Mouse (Mus musculus): ENCODE data around the gene Ccnf. TPM values are rescaled to one million over a fixed set of nuclear protein-coding genes. Genes with fewer than 3 reads are reported as not detected.
A peak's percentile ranks its signal among the peaks of the same experiment; 100 is the strongest.

Ccnf gene
- total RNA-seq, 2 experiments from 2014 or later: 14.9 to 15.2 TPM

DNA sequence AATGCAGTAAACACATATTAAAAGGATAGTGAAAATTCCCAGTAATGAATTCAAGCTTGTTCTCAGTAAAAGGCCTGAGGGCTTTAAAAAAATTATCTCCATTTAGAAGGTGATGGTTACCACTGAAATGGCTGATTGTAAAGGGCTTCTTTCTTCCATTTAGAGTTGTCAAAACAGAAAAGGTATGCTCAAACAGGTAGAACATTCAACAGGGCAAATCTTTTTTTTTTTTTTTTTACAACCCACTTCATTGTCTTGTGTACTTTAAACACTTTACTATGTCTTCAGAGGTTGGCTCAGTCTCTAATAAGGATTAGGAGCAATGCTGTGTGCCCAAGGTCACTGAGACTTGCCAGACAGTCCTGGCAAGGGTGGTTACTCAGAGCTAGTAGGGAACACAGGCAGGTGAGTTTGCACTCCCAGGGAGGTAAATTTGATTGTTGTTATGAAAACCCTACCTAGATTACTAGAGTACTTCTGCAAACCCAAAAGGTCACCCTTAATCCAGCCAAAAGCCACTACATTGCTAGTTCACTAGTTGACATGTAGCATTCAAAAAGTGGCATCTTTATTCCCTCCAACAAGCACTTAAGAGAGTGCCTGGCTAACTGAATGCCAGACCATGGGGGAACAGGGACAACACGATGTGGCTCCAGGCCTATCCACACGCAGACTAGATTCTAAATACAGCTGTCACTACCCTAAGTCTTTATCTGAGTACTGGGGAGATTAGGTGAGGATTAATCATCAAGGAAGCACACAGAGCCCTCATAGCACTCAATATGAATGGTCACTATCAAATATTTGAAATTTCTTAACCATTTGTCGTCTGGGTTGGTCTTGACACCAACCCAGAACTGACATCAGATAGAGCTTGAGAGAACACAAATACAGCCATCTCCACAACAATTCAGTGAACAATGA is 47.4 kb downstream of the Ccnf start:
- no peak for DNase-seq (ENCODE audit: low spot score in 2 of 2)

DNA sequence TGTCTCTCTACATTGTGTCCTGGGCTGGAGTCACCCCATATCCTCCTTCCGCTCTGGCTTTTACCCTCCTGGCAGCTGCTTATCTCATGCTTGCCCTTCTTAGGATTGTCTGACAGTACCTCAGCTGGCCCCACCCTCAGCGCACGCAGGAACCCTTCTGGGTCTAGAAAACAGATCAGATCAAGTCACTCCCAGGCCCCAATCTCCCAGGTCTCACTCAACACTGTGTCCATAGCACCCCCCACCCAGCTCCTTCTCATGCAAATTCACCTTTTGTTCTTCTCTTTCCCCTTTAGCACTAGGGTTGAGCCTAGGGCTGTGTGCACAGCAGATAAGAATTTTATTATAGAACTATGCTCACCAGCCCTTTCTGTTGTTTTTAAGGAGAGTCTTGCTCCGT is 48.2 kb downstream of the Ccnf start:
- DNase-seq (ENCODE audit: low spot score in 2 of 2): no peak

DNA sequence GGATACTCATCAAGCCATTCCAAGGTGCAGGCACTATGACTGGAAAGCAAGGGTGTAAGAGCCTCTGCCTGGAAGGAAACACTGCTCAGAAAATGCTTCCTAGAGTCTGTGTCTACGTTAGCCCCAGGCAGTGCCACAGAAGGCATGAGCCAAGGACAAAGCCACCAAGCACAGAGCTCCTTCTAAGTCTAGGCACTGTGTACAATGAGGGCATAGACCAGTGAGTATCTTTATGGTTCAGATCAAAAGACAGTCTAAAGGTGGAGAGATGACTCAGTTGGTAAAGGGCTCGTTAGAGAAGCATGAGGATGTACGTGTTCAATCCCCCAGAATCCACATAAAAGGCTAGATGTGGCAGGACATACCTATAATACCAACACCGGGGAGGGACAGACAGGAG is 50.2 kb downstream of the Ccnf start:
- DNase-seq (ENCODE audit: low spot score in 2 of 2): no peak

DNA sequence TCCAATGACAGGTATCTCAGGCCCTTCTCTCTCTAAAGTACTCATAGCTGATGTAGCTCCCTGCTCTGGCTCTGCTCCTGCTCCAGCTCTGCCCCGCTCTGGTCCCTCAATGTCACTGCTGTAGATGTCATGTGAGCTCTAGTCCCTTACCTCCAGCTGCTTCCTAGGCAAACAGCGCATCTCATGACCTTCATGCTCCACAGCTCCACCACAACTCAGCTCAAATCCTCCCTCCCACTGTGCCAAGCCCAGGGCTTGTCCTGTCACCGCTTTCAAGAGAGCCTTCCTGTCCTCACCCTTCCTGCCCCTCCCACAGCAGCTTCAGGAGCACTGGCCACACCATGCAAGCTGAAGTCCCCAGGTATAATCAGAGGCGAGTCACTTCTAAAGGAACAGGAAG is 51.5 kb downstream of the Ccnf start:
- no peak for DNase-seq (ENCODE audit: low spot score in 2 of 2)

DNA sequence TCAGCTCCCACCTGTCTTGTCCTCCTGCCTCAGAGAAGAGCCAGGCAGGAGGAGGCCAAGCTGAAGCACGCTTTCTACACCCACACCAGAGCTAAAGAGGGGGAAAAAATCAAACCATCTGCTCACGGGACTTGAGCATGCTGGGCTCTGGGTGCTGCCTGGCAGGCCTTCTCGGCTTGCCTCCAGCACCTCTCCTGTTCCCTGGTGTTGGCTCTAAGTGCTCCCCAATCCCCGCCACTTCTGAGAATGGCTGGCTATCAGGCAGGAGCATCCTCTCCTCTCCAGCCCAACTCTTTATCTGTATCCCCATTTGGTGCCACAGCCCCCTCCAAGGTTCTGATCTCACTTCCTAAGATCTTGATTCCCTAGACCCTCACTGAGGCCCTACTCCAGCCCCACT is 52.0 kb downstream of the Ccnf start:
- DNase-seq (ENCODE audit: low spot score in 2 of 2): no peak

DNA sequence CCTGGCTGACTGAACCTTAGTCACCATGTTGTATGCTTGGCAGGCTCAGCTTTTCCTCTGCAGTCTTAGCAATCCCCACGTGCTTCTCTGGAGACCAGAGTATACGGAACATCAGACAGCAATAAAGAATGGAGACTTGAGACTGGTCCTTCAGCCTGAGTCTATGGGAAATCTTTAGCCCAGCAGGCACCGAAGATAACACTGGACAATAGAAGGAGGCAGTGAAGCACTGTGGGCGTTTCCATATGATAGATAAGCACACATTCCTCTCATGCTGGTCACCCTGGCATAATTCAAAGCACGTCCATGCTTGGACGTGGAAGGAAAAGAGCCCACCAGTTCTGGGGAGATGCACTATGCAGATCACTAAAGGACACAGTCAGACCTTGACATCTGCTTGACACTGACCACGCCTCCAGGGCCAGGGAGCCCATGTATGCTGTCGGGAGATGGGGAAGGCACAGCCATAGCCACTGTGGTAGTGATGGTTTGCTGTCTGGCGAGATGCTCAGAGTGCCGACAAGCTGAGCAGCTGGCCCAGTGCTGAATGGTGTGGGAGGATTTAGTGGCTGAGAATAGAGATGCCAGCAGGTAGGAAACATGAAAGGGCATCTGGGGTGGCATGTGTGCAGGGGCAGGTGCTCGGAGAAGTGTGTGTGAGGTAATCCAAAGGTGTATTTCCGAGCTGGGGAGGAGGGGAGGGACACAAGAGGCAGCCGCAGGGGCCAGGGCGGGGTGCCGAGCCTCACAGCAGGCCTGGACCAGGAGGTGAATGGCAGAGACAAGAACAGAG is 54.1 kb downstream of the Ccnf start:
- DNase-seq (ENCODE audit: low spot score in 2 of 2): no peak

DNA sequence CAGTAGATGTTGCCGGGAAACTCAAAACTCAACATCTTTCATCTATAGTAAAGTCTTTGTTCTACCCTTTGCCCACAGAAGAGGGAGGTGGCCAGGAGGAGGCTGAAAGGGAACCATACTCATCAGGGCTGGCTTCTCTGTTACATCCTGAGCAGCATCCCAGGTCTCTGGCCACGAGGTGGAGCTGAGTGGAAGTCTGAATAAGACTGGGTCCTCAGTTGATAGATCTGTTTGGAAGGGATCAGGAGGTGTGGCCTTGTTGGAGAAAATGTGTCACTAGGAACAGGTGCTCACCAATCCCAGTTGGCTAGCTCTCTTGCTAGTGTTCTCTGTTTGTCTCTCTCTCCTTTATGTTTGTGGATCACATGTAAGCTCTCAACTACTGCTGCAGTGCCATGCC is 55.9 kb downstream of the Ccnf start:
- DNase-seq (ENCODE audit: low spot score in 2 of 2): no peak

DNA sequence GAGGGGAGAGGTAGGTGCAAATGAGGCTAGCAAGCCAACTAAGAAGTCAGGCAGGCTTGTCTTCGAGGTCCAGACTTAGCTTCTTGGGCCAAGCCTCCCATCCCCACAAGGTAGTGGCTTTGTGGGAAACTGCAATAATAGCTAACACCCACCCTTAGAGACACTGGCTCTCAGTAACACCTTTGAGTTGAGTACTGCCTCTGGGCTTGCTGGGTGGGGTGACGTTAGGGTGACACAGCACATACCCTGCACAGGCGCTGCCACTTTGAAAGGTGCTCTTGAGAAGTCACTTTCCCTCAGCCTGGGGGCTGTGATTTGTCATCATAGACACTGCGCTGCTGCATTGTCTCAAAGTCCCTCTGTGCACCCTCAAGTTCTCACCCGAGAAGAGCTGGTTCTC is 57.5 kb downstream of the Ccnf start:
- DNase-seq (ENCODE audit: low spot score in 2 of 2): no peak

DNA sequence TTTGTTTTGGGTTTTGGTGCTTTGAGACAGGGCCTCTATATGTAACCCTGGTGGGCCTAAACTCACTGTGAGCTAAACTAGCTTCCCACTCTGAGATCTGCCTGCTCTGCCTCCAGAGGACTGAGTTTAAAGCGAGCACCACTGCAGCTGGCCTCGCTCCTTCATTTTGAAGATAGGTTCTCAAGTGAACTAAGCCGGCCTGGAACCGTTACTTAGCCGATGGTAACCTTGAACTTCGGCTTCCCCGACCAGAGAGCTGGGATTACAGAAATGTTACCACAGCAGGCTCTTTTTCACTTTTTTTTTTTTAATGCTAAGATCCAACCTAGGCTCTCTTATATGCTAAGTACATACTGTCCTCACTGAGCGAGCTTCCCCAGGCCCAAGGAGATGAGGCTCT is 58.0 kb downstream of the Ccnf start:
- no peak for DNase-seq (ENCODE audit: low spot score in 2 of 2)

DNA sequence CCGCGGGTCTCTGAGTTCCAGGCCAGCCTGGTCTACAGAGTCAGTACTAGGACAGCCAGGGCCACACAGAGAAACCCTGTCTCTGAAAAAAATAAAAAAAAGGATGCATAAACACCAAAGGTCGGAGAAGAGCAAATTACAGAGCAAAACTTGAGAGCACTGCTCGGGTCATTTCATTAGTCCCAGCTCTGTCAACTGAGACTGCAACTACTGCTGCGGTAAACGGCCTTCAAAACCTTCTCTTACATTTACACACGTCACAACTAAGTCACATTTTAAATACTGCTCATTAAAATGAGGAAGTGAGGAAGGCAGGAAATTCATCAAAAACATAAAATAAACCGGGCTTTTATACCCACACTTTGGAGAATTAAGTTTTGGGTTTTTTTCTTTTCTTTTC is 58.4 kb downstream of the Ccnf start:
- no peak for DNase-seq (ENCODE audit: low spot score in 2 of 2)

DNA sequence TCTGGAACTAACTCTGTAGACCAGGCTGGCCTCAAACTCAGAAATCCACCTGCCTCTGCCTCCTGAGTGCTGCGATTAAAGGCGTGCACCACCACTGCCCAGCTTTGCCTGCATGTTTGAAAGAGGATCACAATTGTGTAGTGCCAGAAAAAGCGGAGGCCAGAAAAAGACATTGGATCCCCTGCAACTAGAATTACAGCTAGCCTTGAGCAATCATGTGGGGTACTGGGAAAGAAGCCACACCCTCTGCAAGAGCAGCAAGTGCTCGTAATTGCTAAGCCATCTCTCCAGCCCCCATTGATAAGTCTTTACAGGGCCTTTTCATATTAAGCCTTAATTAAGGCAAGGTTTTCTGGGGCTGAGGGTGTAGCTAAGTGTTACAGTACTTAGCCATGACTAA is 59.8 kb downstream of the Ccnf start:
- DNase-seq (ENCODE audit: low spot score in 2 of 2): no peak

DNA sequence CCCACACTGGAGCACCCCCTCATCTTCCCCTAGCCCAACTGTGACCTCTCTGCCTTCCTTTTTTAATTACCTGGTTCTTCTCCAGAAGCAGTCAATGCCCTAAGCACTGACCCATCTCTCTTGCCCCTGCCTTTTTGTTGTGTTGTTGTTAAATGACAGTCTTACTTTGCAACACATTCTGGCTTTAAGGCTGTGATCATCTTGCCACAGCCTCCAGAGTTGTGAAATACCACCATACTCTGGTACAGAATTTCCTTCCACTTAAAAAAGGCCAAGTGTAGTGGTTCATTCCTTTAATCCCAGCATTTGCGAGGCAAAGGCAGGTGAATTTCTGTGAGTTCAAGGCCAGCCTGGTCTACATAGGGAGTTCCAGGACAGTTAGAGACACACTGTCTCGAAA is 60.4 kb downstream of the Ccnf start:
- DNase-seq (ENCODE audit: low spot score in 2 of 2): no peak

DNA sequence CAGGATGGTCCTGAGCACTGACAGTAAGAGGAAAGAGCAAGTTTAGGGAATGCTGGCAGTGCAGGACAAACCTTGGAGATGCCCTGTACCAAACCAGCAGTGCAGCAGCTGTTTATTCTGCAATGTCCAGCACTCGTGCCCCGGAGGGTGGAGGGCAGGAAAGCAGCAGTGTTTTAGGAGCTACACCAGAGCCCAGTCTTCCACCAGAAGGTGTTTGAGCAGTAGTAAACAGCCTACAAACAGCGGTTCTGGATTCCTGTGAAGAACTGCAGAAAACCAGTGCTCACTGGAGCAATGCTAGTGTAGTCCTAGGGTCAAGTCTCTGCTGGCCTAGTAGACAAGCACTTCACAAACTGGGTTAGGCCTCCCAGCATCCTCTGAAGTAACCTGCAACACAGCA is 77.0 kb downstream of the Ccnf start:
- DNase-seq (ENCODE audit: low spot score in 2 of 2): no peak

DNA sequence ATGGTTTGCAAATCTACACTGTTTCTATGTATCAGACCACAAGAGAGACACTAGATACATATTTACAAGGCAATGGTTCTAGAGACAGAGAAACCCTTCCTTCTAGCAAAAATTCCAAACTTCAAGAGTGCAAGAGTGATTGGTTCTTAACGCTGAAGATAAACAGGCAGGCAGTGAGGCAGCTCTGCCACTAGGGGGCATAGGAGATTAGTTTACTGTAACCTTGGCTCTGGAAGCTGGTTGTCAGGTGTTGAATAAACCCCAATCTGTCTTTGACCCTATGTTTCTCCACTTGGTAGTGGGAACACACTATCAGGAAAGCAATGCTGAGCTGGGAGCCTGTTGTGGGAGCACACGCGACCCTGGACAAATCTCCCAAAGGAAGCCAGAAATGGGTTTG is 77.9 kb downstream of the Ccnf start:
- DNase-seq (ENCODE audit: low spot score in 2 of 2): peak in 1 of 2 experiments; percentile 64

Small RNA genes within 50 kb of the gene (microRNA-seq; reads per million reads assigned to microRNA genes)
- gene Mir5134 (0.63 reads per million), gene Mir6965 (not detected)

Other genes starting within 250 kb of the Ccnf start
- not detected for gene Prss27, start 213.3 kb downstream of the Ccnf start, total RNA-seq (2021)
- gene Kctd5, start 178.0 kb downstream of the Ccnf start, total RNA-seq (2021): 10 to 100 TPM; 26.0 to 30.4 TPM
- 10 to 100 TPM; 52.6 to 60.6 TPM for gene Pdpk1, start 100.6 kb downstream of the Ccnf start, total RNA-seq (2021)
- 10 to 100 TPM; 20.2 to 24.7 TPM for gene Amdhd2, start 87.7 kb downstream of the Ccnf start, total RNA-seq (2021)
- 100 to 1,000 TPM; 193 to 194 TPM for gene Atp6v0c, start 81.8 kb downstream of the Ccnf start, total RNA-seq (2021)
- gene Tbc1d24, start 45.9 kb downstream of the Ccnf start, total RNA-seq (2021): 10 to 100 TPM; 11.7 to 12.3 TPM
- gene Ntn3, start 42.0 kb downstream of the Ccnf start, total RNA-seq (2021): 1 to 10 TPM; 4.7 to 4.9 TPM
- gene Tedc2, start 30.6 kb downstream of the Ccnf start, total RNA-seq (2021): 1 to 10 TPM; 6.0 to 6.1 TPM
- gene Abca17, start 99.6 kb upstream of the Ccnf start, total RNA-seq (2021): under 1 TPM in 1 of 2 experiments, not detected in 1; 0.10 TPM
- gene Abca3, start 100.5 kb upstream of the Ccnf start, total RNA-seq (2021): 10 to 100 TPM; 15.9 to 17.0 TPM
- 10 to 100 TPM; 83.7 to 93.6 TPM for gene Rnps1, start 163.1 kb upstream of the Ccnf start, total RNA-seq (2021)
- 100 to 1,000 TPM; 117 to 133 TPM for gene Eci1, start 175.2 kb upstream of the Ccnf start, total RNA-seq (2021)
- gene Dnase1l2, start 191.6 kb upstream of the Ccnf start, total RNA-seq (2021): 1 to 10 TPM; 1.9 TPM
- 10 to 100 TPM; 18.0 to 20.7 TPM for gene E4f1, start 218.8 kb upstream of the Ccnf start, total RNA-seq (2021)
- gene Pgp, start 218.9 kb upstream of the Ccnf start, total RNA-seq (2021): 10 to 100 TPM; 34.6 to 37.4 TPM
- 1 to 10 TPM in 1 of 2 experiments, under 1 TPM in 1; 0.91 to 1.5 TPM for gene Bricd5, start 222.4 kb upstream of the Ccnf start, total RNA-seq (2021)
- 10 to 100 TPM; 12.4 to 16.8 TPM for gene Mlst8, start 227.6 kb upstream of the Ccnf start, total RNA-seq (2021)
- gene Caskin1, start 237.1 kb upstream of the Ccnf start, total RNA-seq (2021): 1 to 10 TPM; 1.6 TPM